Mouse (Mus musculus): ENCODE measurements around the gene Tff3.

Tff3 gene

GRCm38 (mm10) chr17:31129452-31129851, at the start of gene Tff3:
Gene Tff3, minus strand, starts transcription at chr17:31129646.
- in situ Hi-C loops (cut with MboI, MseI), result no loop called here

DNA sequence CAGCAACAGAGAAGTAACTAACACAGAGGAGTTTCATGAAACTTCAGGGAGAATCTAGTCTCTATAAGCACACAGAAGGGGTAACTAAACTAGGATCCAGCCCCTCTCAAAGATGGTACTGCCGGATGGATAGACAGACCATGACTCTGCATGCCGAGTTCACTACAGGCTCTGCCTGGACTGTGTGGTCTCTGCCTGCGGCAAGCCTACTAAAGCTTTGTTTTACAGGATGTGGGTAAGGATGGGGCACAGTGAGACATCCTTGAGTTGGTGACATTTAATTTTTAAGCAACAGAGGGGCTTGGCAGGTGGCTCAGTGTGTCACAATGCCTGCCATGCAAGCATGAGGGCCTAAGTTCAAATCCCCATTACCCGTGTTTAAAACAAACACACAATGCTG, 46.9 kb upstream of the Tff3 start:
- in situ Hi-C loops (cut with MboI, MseI), result no loop called here

DNA sequence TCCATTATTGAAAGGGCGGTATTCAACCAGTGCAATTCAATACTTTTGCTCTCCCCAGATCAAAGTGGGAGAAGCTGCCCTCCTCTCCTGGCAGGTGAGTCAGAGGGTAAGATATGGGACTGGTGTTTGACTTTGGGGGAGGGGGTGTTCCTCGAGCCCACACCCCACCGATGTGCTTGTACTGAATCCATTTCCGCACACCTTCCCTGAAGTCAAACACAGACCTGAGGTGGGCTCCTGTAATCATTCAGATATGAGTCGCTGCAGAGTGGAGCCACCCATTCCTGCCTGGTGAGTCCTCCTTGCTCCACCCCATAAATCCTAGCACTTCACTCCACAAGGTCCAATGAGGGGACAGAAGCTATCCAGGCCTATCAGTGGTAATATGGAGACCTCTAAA, 40.4 kb upstream of the Tff3 start:
- in situ Hi-C loops (cut with MboI, MseI), result no loop called here

GRCm38 (mm10) chr17:31165127-31165526, 35.7 kb upstream of the Tff3 start, which contains the start of gene Tff1:
Gene Tff1, minus strand, starts transcription at chr17:31165277.
- in situ Hi-C loops (cut with MboI, MseI), result no loop called here

GRCm38 (mm10) chr17:31163821-31164220, 34.4 kb upstream of the Tff3 start:
- in situ Hi-C loops (cut with MboI, MseI), result no loop called here

DNA sequence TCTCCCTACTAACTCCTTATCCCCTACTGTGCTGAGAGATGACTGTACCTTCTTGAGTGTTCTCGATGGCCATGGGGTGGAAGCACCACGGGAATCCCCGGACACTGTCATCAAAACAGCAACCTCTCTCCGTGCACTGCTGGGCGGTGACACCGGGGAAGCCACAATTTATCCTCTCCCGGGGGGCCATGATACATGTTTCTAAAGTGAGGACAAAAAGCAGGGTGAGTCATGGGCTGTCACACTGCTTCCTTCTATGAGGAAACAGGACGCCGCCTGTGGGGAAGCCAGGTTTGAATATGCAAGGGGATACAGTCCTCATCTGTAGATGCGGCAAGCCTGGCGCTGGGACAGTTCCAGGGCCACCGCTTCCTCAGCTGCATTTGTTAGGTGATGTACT, 33.2 kb upstream of the Tff3 start:
- in situ Hi-C loops (cut with MboI, MseI), result no loop called here

DNA sequence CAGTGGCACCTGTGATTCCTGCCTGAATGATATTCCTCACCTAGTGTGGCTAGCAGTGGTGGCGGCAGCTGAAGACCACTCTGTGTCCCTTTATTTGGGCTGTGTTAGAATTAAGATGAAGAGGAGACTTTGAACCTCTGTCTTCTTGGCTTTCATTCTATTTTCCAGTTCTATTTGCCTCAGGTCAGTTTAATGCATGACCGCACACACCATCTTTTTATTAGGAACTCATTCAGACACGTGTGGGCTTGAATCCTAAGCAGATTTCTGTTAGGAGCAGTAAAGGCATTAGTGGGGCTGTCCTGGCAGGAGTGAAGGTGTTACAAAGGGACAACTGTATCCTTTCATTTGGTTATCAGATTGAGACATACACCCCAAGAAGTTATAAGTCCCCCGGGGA, 30.8 kb upstream of the Tff3 start:
- in situ Hi-C loops (cut with MboI, MseI), result no loop called here

DNA sequence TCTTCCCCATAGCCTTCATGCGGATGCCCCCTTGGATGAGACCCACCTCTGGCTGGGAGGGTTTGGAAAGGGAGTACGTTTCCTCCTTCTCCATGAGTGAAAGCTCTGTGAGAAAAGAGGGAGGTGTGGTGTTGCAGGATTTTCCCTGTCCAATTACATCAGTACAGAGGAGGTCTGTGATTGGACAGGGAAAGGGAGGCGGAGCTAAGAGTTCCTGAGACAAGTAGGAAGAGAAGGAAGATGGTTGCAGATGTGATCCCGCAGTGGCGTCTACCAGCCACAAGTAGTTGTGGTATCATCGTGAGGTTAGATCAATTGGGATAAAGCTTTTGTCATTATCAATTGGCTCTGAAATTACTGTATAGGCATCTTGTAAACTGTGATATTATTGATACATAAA, 28.5 kb upstream of the Tff3 start:
- in situ Hi-C loops (cut with MboI, MseI), result loop anchor here (10.0 kb wide), 1 partner anchor 307 kb away; no protein-coding TSS in a partner anchor

- in situ Hi-C loops (cut with MboI, MseI), result loop anchor here (10.0 kb wide), 1 partner anchor 311 kb away; no protein-coding TSS in a partner anchor
Measured at GRCm38 (mm10) chr17:31153785-31154184, 24.3 kb upstream of the Tff3 start.

- in situ Hi-C loops (cut with MboI, MseI), result loop anchor here (10.0 kb wide), 1 partner anchor 312 kb away; no protein-coding TSS in a partner anchor
Measured at GRCm38 (mm10) chr17:31152966-31153499, 23.6 kb upstream of the Tff3 start.

- in situ Hi-C loops (cut with MboI, MseI), result loop anchor here (10.0 kb wide), 1 partner anchor 312 kb away; no protein-coding TSS in a partner anchor
Measured at GRCm38 (mm10) chr17:31152512-31152911, 23.1 kb upstream of the Tff3 start.

DNA sequence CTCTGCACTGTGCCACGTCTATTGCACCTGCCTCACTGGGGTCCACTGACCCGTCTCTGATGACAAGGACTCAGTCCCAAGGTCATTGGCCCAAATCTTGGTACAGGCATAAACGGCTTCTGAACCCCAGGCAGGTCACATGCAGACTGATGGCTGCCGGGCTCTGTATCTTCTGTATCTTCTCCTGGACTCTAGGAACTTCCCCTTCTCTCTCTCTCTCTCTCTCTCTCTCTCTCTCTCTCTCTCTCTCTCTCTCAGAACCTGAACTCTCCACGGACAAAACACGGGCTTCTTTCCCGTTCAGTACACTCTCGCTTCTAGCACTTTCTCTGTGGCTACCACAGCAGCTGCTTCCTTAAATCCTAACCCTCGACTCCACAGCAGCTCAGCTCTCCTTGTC, 16.6 kb upstream of the Tff3 start:
- in situ Hi-C loops (cut with MboI, MseI), result no loop called here

- in situ Hi-C loops (cut with MboI, MseI), result no loop called here
Measured at GRCm38 (mm10) chr17:31144040-31145037, 14.9 kb upstream of the Tff3 start, which contains the start of gene Tff2. Gene Tff2, minus strand, starts transcription at chr17:31144282.

DNA sequence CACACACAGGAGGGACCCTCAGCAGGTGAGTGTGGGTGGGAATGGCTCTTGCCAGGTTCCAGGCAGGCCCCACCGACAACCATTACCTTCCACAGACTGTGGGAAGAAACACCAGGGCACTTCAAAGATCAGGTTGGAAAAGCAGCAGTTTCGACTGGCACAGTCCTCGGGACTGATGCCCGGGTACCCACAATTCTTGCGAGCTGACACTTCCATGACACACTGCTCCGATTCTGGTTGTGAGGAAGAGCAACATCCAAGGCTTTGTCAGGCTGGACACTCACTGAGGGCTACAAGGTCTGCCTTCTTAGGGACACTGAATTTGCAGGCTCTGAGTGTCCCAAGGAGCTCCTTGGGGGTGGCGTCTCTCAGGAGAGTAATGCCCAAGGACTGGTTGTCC, 12.7 kb upstream of the Tff3 start:
- in situ Hi-C loops (cut with MboI, MseI), result no loop called here

DNA sequence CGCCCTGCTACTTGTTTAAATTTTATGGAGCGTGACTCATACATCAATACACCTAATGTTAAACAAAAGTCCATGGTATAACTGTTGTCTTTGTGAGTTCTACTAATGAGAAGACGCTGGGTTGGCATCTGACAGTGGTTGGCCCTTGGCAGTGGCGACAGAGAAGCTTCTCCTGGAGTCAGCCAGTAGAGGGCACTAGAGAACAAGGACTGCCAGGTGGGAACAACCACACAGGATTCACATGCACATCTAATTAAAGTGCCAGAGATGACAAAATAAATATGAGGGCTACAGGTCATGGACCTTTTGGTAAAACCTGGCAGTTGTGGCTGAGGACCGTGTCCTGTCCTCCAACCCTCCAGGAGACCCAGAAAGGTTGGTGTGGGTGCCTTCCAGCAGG, 9.0 kb upstream of the Tff3 start:
- in situ Hi-C loops (cut with MboI, MseI), result loop anchor here (10.0 kb wide), 1 partner anchor 106 kb away; no protein-coding TSS in a partner anchor

DNA sequence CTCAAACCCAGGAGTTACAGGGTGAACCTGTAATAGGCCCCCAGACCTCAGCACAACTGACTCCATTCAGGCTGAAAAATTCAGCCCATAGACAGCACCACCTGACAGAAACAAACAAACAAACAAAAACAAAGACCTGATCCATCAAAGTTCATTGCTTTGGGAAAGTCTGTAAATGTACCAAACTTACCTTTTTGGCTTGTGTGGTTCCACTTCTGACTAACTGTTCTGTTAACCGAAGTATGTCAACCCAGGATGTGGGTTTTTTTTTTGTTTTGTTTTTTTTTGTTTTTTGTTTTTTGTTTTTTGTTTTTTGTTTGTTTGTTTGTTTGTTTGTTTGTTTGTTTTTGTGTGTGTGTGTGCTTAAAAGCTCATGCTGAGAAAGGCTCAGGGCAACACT, 7.4 kb upstream of the Tff3 start:
- in situ Hi-C loops (cut with MboI, MseI), result loop anchor here (10.0 kb wide), 1 partner anchor 108 kb away; no protein-coding TSS in a partner anchor

DNA sequence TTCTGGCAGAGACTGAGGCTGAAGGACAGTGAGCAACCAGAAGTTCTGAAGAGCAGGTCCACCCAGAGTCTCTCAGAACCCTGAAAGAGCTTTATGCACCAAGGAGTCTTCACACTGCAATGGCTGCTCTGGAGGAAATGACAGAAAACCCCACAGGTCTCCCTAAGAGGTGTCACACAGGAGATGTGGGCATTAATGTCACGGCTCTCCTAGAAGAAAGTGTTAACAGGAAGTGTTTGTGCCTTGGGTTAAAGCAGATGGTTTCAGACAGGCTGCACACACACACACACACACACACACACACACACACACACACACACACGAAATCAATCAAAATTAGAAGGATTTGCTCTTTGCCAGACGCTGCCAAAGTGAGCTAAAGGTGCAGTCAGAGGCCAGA, 6.8 kb upstream of the Tff3 start:
- in situ Hi-C loops (cut with MboI, MseI), result loop anchor here (10.0 kb wide), 1 partner anchor 109 kb away; no protein-coding TSS in a partner anchor

DNA sequence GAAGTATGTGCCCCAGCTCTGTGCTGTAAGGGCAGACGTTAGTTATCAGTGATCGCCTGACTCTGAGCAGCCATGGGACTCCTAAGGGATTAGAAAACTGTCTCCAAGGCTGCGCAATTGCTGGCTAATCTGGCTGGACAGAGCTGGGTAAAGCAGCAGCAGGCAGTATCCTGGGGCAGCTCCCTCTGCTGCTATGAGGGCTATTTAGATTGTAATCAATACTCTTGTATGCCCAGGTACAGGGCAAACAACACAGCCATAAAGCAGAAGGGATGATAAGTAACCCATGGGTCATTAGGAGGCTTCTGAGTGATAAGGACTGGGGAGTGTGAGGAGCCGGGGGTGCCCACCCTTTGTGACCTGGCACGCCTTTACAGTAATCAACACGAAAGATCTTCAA, 5.5 kb upstream of the Tff3 start:
- in situ Hi-C loops (cut with MboI, MseI), result loop anchor here (10.0 kb wide), 1 partner anchor 110 kb away; no protein-coding TSS in a partner anchor

DNA sequence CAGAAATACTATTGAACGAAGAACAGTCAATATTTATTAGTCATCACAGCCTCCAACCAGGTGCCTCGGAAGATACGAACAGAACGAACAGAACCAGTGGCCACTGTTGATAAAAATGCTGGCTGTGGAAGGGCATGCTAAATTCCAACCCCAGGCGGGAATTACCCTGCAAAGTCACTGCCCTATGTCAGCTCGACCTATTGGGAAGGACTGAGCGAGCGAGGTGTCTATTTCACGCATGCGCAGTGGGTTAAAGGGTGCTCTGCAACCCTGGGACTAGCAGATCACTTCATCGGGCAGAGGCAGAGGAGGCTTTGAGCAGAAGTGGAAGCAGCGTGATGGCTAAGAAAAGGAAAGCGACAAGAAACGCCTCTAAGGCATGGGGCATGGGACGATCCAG, 4.3 kb upstream of the Tff3 start:
- in situ Hi-C loops (cut with MboI, MseI), result loop anchor here (10.0 kb wide), 1 partner anchor 111 kb away; no protein-coding TSS in a partner anchor

DNA sequence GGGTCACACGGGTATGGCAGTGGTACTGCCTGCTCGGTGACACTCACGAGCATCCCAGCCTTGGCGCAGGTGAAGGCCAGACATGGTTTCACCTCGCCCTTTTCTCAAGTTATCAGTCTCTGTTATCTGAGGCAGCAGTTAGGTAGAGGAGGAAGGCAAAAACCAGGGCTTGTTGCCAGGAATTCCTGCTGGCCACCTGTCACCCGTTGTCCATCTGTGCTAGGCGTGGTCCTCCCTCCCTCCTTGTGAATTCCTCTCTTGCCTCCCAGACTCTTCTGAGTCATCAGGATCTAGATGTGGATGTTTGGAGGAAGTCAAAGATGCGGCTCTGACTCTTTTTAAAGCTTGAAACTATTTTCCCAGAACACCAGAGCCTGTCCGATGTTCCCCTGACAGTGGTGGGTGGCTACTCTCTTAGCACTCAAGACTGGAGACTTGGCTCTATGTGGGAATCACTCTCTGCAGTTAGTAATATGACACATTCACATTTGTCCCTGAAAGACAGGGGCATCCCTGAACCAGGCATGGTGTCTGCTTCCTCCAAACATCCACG, 1.9 kb upstream of the Tff3 start:
- in situ Hi-C loops (cut with MboI, MseI), result loop anchor here (10.0 kb wide), 1 partner anchor 113 kb away; no protein-coding TSS in a partner anchor

DNA sequence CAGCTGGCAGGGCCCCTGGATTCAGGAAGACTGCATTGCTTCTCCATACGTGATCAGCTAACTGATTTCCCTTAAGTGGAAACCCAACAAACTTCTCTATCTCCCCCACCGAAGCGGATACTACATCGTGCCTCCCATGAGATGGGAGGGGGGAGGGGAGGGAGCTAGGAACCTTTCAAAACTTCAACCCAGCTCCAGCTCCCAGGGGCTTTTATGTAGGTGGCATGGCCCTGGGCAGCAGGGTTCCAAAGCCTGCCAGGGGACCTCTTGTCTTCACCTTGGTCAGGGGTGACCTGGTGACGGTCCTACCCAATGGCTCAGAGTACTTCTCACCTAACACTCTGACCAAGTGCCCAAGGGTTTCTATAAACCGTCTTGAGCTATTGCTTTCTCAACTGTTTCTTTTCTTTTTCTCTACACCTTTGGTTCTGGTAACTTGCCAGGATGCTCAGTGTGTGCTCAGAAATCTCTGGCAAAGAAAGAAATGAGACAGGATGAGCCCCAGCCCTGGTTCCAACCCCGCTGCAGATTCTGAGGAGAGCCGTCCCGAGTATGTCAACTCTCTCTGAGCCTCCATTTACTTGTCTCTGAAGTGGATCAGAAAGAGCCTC, 633 bp downstream of the Tff3 start:
- in situ Hi-C loops (cut with MboI, MseI), result no loop called here
